16 mouse cellular contexts compared by ENCODE assay signal in the genomic region with DNA sequence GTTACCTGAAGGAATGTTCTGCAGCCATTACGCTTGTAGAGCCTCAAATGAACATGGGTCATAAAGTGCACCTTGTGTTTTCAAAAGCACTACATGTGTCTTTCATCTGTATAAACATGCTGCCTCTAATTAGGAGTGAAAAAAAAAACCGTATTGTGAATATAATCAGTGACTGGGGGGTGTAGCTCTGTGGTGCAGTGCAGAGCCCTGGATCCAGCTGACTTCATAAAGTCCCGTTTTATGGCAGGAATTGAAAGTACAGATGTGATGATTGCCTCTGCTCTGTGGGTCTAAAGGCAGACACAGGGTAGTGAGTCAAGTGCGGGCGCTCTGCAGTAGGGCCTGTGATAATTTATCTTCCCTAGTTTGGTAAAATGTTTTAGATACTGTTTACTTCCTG. TPM values are rescaled to one million over a fixed set of nuclear protein-coding genes. Genes with fewer than 3 reads are reported as not detected.
DNase-seq lines count a peak whose midpoint lies in the region; ATAC-seq lines count a peak whose summit lies in the region.
"Had no signal": no experiment of that assay in that cellular context is flagged by ENCODE, and none has a peak within 500 bp of the region (broad histone marks: within the 10 kb centered on the region; RNA-seq: fewer than 3 reads in every experiment).

No protein-coding gene starts in this region.

- H3K27me3 ChIP-seq in limb, embryonic 12.5 days: no peaks in the 10 kb centered on the region
- H3K27me3 ChIP-seq in limb, embryonic 10.5 days (ENCODE audit: low read depth, poor library complexity, severe bottlenecking): no peaks in the 10 kb centered on the region
- H3K27me3 ChIP-seq in midbrain, embryonic 12.5 days: no peaks in the 10 kb centered on the region
- H3K27me3 ChIP-seq in neural tube, embryonic 15.5 days (replicated peaks): no peaks in the 10 kb centered on the region
- H3K27me3 ChIP-seq: embryonic facial prominence, embryonic 13.5 days had no signal

- no peaks in the 10 kb centered on the region for H3K9me3 ChIP-seq in limb, embryonic 12.5 days
- H3K9me3 ChIP-seq in limb, embryonic 10.5 days (replicated peaks): no peaks in the 10 kb centered on the region
- no peaks in the 10 kb centered on the region for H3K9me3 ChIP-seq in midbrain, embryonic 12.5 days
- H3K9me3 ChIP-seq in neural tube, embryonic 15.5 days (replicated peaks): no peaks in the 10 kb centered on the region
- H3K9me3 ChIP-seq: embryonic facial prominence, embryonic 13.5 days had no signal

- no peak overlapping the region for H3K9ac ChIP-seq in limb, embryonic 12.5 days (replicated peaks)
- no peak overlapping the region; the same call in 1 of the 2 replicates for H3K9ac ChIP-seq in midbrain, embryonic 12.5 days (replicated peaks)
- H3K9ac ChIP-seq in neural tube, embryonic 15.5 days (replicated peaks): peak overlapping the region; percentile 56; the same call in 1 of the 2 replicates
- H3K9ac ChIP-seq: embryonic facial prominence, embryonic 13.5 days; lung, embryonic 14.5 days had no signal

- H3K4me3 ChIP-seq in limb, embryonic 12.5 days (replicated peaks): no peak overlapping the region
- H3K4me3 ChIP-seq in limb, embryonic 10.5 days: no peak overlapping the region
- H3K4me3 ChIP-seq in midbrain, embryonic 12.5 days: peak overlapping the region; percentile 97; the same call in 1 of the 2 replicates
- peak overlapping the region; percentile 70 for H3K4me3 ChIP-seq in neural tube, embryonic 15.5 days (replicated peaks)

- ATAC-seq in limb, embryonic 12.5 days (ENCODE audit: insufficient number of reproducible peaks, insufficient read depth, low FRiP score, low TSS enrichment, low read depth): no peak
- no peak for ATAC-seq in midbrain, embryonic 12.5 days (ENCODE audit: low FRiP score, low read depth)
- no peak for ATAC-seq in neural tube, embryonic 15.5 days (ENCODE audit: low FRiP score)

- WGBS in limb, embryonic 12.5 days: 24% methylated on average over 5 of the region's 5 CpGs
- WGBS in limb, embryonic 10.5 days: 69% methylated on average over 5 of the region's 5 CpGs
- WGBS in midbrain, embryonic 12.5 days: 69% methylated on average over 5 of the region's 5 CpGs
- 24% methylated on average over 5 of the region's 5 CpGs for WGBS in neural tube, embryonic 15.5 days

- no peak overlapping the region for H3K27ac ChIP-seq in limb, embryonic 12.5 days
- H3K27ac ChIP-seq in limb, embryonic 10.5 days: no peak overlapping the region
- no peak overlapping the region for H3K27ac ChIP-seq in midbrain, embryonic 12.5 days (replicated peaks)
- no peak overlapping the region for H3K27ac ChIP-seq in neural tube, embryonic 15.5 days (replicated peaks)
- H3K27ac ChIP-seq: embryonic facial prominence, embryonic 13.5 days had no signal

- no peak for DNase-seq in limb, embryonic 10.5 days (ENCODE audit: low spot score)
- peak; percentile 52 for DNase-seq in forelimb bud, embryonic 11.5 days (ENCODE audit: low read depth, low spot score)
- no peak for DNase-seq in adrenal gland, adult 2 months
- no peak for DNase-seq in embryo, embryonic 10.5 days (ENCODE audit: low spot score)
- DNase-seq: cerebellum, adult 9-10 months; kidney, adult 9 months; kidney, postnatal 36 days; lung, embryonic 14.5 days; lung, postnatal 4 days; retina, postnatal 1 day; thymus, adult 18-20 months had no signal

- H3K4me2 ChIP-seq in limb, embryonic 12.5 days: peak overlapping the region; percentile 73
- H3K4me2 ChIP-seq in midbrain, embryonic 12.5 days (replicated peaks): peak overlapping the region; percentile 62
- peak overlapping the region; percentile 71 for H3K4me2 ChIP-seq in neural tube, embryonic 15.5 days
- H3K4me2 ChIP-seq: liver, embryonic 11.5 days had no signal

- peaks cover 21% of the 10 kb centered on the region for H3K4me1 ChIP-seq in limb, embryonic 12.5 days (replicated peaks)
- peaks cover 33% of the 10 kb centered on the region for H3K4me1 ChIP-seq in limb, embryonic 10.5 days
- peaks cover 25% of the 10 kb centered on the region for H3K4me1 ChIP-seq in midbrain, embryonic 12.5 days
- peaks cover 38% of the 10 kb centered on the region for H3K4me1 ChIP-seq in neural tube, embryonic 15.5 days

- H3K36me3 ChIP-seq in limb, embryonic 12.5 days: no peaks in the 10 kb centered on the region
- peaks cover 8% of the 10 kb centered on the region; the same call in 1 of the 2 replicates for H3K36me3 ChIP-seq in limb, embryonic 10.5 days
- peaks cover 5% of the 10 kb centered on the region for H3K36me3 ChIP-seq in midbrain, embryonic 12.5 days
- H3K36me3 ChIP-seq in neural tube, embryonic 15.5 days: no peaks in the 10 kb centered on the region

RNA-seq across cellular contexts. Expression of a gene that starts 2.9 kb away (rescaled TPM):
- 154 and 185 TPM in 2 replicates for polyA plus RNA-seq in limb, embryonic 12.5 days (2016; fragmentation: Nextera tagmentation; extraction: Ambion mirVana)
- 89.1 and 130 TPM in 2 replicates for polyA plus RNA-seq in limb, embryonic 10.5 days (2016; fragmentation: Nextera tagmentation; extraction: Ambion mirVana)
- polyA plus RNA-seq in midbrain, embryonic 12.5 days (2016; fragmentation: Nextera tagmentation; extraction: Ambion mirVana): 296 and 316 TPM in 2 replicates
- polyA plus RNA-seq in neural tube, embryonic 15.5 days (2015; fragmentation: Nextera tagmentation; extraction: Ambion mirVana): 289 and 327 TPM in 2 replicates
- total RNA-seq in adrenal gland, adult 2 months (2021): 10 to 100 TPM; 61.9 to 78.5 TPM
- 14.4 and 18.3 TPM in 2 replicates for polyA plus RNA-seq in adrenal gland, adult 2 months (2012; rRNA removed)

RNA-seq across cellular contexts. Expression of a gene that starts 37.0 kb away (rescaled TPM):
- 9.4 and 9.6 TPM in 2 replicates for polyA plus RNA-seq in limb, embryonic 12.5 days (2016; fragmentation: Nextera tagmentation; extraction: Ambion mirVana)
- 6.9 and 9.4 TPM in 2 replicates for polyA plus RNA-seq in limb, embryonic 10.5 days (2016; fragmentation: Nextera tagmentation; extraction: Ambion mirVana)
- 9.8 and 10.9 TPM in 2 replicates for polyA plus RNA-seq in midbrain, embryonic 12.5 days (2016; fragmentation: Nextera tagmentation; extraction: Ambion mirVana)
- polyA plus RNA-seq in neural tube, embryonic 15.5 days (2015; fragmentation: Nextera tagmentation; extraction: Ambion mirVana): 5.9 and 8.4 TPM in 2 replicates
- total RNA-seq in adrenal gland, adult 2 months (2021): 1 to 10 TPM; 6.6 to 7.8 TPM
- 0.17 and 0.41 TPM in 2 replicates for polyA plus RNA-seq in adrenal gland, adult 2 months (2012; rRNA removed)

Comparison
In these comparisons a context has a peak if more than half of its experiments do, and no peak if none do; other contexts are left out.
1. H3K4me3 ChIP-seq: peak in midbrain, embryonic 12.5 days (single experiment) and neural tube, embryonic 15.5 days (single experiment); none in limb, embryonic 12.5 days (single experiment) and limb, embryonic 10.5 days (single experiment).
2. Peak in every context shown above with its lines, with median percentiles within 50 percentile points of each other: H3K4me2 ChIP-seq.